Mouse (Mus musculus) left cerebral cortex, adult 18-20 months (tissue): ENCODE data around the gene Gm20696. TPM values are rescaled to one million over a fixed set of nuclear protein-coding genes. Genes with fewer than 3 reads are reported as not detected.

Experiments
- DNase-seq, 2 experiments: peaks; one replicate each; pipeline ENCODE4 v3.0.0; 2021 to 2022; ENCODE audit warnings: low spot score in 2 of 2, mixed read lengths in 1 of 2
- total RNA-seq, 2 experiments: library from RNA; stranded (reverse); gene quantifications; 2 replicates each; pipeline ENCODE4 v1.2.3; 2021

Gene Gm20696
- total RNA-seq, 2 experiments from 2014 or later, result 7.2 to 8.7 TPM

DNA sequence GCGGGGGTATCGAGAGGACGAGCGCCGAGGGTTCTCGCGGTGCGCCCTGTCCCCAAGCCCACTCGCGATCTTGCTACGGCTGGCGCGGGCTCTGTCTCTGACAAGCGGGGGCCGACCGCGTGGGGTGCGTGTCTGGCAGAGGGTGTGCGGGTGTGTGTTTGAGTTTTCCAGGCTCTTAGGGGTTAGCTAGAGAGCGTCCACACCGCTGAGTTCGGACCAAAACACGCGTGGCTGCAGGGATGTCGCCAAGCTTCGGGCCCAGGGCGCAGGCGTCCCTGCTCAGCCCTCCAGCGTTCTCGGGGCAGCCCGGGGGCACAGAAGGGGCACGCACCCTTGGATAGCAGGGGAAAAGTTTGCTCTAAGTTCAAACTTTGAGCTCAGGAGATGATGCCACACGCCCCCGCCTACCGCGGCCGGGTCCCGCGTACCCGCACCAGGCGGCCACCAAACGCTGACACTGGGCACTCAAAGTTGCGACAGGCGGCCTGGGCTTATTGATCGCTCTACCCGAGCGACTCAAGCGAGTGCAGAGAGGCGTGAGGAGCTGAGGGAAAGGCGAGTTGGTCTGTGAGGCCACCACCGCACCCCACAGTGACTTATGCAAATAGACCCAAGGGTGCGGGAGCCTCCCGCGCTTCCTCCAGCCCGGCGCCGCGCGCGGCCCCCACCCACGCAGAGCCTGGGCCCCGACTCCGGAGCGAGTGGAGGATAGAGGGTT, 144.8 kb downstream of the Gm20696 start:
- peak; percentile 49 to 68 for DNase-seq

DNA sequence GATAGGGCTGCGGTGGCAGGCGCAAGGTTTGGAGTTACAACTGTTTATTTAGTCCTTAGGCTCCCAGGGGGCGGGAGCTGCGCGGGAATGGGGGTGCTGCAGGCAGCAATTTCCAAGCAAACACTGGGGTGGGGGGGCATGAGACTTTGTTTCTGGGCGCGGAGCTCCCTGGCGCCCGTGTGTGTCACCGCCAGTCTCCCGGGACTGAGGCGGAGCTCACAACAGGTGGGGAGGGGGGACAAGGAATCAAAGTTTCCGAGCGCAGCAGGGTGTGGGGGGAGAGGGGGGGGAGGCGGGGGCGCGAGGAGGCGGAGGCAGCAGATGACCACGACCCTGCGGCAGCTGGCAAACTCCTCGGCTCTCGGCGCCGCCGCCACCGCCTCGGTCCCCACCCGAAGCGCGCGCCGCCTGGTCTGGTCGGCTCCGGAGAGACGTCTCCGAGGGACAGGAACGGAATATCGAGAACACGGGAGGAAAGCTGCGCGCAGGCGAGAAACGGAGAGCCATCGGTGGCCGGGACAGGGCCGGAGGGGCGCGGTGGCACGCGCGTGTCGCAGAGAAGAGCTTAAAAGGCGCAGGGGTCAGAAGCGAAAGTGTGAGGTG, 145.5 kb downstream of the Gm20696 start:
- DNase-seq, result peak; percentile 50 to 53

DNA sequence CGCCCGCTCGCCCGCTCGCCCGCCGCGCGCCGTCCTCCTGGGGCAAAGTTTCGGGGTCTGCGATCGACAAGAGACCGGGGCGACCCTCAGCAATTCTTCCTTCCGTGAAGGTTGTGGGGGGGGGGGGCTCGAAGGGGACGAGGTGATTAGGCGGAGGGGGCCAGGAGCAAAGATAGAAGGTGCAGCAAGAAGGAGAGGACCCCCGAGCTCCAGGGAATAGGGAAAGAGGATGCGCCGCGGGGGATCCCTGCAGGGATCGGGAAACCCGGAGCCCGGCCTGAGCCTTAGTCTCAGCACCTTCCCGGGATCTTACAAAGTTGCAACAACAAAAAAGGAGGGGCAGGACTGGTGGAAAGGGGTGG, 145.9 kb downstream of the Gm20696 start:
- no peak for DNase-seq

- DNase-seq, result peak in 1 of 2 experiments; percentile 42
Measured at GRCm38 (mm10) chr6:99519806-99520675, 146.6 kb downstream of the Gm20696 start.

DNA sequence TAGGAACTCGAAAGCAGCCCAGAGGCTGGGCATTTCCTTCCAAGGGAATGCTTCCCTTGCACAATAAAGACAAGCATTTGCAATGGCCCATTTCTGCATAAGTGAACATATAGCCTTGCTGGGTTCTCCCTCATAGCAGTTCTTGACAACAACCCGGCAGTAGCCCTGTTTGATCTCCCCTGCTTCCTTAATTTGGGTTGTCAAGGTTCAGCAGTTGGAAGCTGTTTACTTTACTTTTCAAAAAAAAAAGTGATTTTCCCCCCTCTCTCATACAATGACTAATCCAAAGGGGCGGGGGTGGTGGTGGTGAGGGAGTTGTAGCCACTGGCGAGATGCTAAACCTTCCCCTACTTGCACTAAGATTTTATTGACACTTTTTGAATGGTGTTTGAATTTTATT, 147.5 kb downstream of the Gm20696 start:
- DNase-seq, result no peak

- no peak for DNase-seq
Measured at GRCm38 (mm10) chr6:99515667-99516199, 150.9 kb downstream of the Gm20696 start.

DNA sequence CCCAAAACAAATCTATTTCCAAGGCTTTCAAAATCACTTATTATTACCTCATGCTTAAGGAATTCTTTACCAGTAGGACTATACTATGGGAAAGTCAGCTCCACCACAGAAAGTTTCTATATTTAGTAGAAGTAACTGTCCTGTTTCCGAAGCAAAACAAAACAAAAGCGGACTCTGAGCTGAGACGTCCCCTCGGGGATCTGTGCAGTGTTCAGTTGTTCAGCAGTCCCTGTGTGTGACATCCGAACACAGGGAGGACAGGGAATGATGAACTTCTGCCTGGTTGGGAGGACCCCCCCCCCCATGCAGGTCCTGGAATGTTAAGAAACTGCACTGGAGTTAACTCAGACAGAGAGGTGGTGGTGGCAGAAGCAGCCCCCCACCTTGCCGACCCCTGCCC, 154.7 kb downstream of the Gm20696 start:
- no peak for DNase-seq

GRCm38 (mm10) chr6:99509189-99509592, 157.4 kb downstream of the Gm20696 start:
- DNase-seq, result no peak

DNA sequence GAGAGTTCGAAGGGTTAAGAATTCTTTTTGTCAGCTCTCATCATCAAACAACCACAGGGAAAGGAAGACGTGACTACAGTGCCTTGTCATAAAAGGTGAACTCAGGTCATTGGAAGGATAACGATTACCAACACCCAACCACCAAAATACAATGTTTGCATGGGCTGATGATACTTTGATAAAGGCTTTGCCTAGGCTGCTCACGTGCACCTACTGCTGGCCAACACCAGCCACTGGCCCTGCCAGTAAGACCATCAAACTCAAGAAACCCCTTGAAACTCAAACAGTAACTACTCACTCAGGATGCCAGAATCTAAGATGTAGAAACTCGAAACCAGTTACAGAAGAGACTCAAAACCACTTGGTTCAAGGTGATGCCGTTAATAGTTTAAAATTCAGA, 159.8 kb downstream of the Gm20696 start:
- no peak for DNase-seq

DNA sequence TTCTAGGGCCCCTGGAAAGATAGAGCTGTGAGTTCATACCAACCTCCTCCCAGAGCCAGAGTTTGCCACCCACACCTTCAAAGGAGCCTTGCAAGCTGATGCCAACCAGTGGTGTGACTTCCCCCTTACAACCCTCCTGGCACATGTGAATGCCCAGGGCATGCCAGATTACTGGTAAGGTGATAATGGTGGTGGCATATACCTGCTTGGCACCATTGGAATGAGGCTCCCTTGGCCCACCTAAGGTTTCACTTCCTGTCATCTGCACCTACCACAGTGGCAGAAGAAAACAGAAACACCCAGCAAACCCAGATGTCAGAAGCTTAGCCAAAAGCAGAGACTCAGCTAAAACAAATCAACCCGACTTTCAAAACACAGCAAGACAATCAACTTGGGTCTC, 162.9 kb downstream of the Gm20696 start:
- no peak for DNase-seq

DNA sequence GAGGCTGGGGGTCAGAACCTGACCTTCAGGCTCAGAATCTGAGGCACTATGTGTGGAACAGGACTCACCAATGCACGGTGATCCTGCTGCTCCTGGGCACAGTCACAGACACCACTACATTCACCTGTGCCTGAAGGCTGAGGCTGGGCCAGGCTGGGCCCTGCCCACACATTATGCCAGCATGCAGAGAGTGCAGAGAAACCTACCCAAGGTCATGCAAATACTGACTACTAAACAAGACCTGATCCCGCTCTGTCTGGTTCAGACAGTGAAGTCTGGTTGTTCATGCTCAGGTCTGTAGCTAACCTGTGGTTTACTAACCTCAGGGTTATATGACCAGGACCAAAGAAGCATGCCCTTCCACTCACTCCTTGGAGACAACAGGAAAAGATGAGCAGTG, 163.9 kb downstream of the Gm20696 start:
- no peak for DNase-seq

GRCm38 (mm10) chr6:99502314-99502713, 164.3 kb downstream of the Gm20696 start:
- DNase-seq, result no peak

DNA sequence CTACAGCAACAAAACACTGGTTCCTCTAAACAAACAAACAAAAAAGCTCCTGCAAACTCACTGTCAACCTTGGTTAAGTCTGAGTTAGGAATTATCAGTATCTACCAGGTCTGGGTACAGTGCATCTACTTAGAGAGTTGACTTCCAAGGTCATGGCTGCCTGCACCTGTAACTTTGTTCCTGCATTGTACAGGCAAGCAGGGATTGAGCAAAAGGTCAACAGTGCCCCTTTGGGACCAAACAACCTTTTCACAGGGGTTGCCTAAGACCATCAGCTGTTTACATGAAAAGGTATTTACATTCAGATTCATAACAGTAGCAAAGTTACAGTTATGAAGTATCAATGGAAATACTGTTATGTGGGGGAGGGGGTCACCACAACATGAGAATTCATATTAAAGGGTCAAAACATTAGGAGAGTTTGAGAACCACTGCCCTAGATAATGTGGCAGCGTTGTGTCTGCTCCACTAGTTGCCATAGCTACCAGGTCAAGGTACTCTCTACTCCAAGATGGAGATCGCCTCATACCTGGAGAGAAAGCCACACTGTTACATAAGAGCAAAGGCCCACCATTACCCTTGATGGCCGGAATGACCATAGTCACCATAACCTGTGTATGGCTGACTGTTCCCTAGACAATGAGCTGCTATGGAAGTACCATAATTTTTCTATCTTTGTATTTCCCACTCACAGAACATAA, 165.9 kb downstream of the Gm20696 start:
- DNase-seq, result no peak

DNA sequence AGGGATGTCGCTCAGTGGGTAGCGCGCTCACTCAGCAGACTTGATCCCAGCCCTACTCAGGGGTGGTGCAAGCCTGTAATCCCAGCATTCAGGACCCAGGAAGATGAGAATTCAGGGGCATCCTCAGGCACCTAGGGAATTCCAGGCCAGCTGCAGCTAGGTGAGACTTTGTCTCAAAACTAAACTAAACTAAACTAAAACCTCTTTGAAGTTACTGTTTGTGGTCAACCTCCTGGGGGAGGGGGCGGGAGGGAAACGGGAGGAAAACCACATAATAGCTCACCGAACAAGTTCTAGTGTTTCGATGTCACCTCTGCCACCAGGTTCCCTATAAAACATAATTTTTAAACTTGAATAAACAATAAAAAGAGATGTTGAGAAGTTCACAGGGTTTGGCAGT, 168.5 kb downstream of the Gm20696 start:
- DNase-seq, result no peak

DNA sequence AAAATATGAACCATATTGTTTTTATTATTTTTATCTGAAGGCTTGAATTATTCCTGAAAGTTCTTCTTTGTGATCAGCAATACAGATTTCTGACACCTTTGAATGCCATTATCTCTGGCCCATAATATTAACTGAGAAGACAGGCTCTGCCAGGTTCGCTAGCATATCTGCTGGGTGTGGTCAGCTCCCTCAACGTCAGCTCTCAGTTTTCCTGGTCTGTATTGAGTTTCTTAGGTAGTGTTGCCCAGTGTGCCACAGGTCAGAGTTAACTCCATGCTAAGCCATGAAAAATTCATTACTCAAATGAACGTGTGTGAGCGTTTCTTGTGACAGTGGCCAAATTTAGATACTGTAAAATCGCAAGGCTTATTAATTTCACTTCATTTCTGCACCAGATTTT, 170.5 kb downstream of the Gm20696 start:
- no peak for DNase-seq

DNA sequence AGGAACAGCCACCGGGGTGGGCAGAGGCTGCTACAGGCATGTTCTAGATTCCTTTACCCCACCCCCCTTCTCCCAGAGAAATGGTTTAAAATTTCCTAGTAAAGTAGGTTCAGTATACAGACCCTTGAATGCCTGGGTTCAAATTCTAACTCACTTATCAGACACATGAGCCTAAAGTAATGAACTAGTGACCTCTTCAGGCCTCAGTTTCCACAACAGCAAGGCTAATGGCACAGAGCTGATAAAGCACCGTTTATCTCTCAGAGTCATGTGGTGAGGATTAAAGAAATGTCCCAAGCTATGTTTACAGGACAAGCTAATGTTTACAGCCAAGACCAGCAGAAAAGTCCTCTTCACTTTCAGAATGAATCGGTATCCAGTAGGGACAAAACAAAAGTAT, 173.7 kb downstream of the Gm20696 start:
- DNase-seq, result no peak

DNA sequence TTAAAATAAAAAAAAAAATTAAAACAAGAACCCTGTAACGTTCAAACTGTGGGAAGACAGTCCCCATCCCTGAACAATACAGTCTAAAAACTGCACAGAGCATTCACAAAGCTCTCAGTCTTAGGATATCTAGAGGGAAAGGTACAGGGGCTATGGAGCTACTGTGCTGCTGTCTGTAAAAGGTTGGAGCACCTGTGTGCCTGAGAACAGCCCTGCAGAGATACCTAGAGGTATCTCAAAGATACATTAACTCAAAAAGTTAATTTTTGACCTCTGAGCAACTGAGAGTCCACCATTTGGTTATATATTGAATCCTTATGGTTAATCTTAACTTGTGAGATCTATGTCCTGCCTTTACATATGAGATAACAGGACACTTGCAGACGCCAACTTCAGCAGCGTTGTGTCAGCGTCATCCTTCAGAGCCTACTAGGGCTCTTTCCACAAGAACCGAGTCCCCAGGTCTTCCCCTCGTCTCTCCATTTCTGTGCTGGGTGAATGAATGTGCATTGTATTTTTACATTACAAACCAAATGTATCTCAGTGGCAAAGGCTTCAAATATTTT, 174.5 kb downstream of the Gm20696 start:
- DNase-seq, result no peak

DNA sequence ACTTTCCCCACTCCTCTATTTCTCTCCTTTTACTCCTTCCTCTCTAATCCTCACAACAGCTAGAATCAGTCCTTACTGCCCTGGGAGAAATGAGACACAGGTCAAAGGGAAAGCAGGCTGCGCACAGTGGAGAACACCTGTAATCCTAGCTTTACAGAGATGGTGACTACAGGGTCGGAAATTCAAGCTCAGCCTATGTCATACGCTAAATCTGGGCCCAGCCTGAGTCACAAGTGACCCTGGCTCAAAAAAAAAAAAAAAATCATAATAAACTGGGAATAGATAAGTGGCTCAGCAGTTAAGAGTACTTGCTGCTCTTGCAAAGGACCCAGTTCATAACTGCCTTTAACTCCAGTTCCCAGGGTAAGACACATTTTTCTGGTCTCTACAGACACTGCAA, 175.5 kb downstream of the Gm20696 start:
- no peak for DNase-seq

GRCm38 (mm10) chr6:99489900-99490648, 176.5 kb downstream of the Gm20696 start:
- DNase-seq, result no peak

DNA sequence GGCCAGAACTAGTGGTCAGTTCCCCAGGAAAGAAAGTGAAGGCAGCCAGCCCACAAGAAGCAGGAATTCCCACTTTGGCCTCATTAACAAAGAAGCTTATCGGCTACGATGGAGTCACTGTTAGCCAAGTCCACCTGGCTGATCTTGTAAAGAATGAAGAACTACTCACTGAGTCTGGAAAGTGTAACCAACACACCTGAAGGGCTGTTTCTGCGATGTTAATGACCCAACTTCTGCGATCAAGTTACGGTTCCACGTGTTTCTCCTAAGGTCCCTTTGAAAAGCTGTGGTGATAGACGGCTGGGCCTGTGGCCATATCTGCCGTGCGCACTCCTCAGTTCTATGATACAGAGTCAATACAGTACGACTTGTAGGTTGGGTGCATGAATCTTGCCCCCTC, 177.2 kb downstream of the Gm20696 start:
- no peak for DNase-seq
